Mouse (Mus musculus) erythroblast, adult 5-6 weeks (primary cell): ENCODE data around the gene Rbpj. TPM values are rescaled to one million over a fixed set of nuclear protein-coding genes. Genes with fewer than 3 reads are reported as not detected.

ENCODE experiments used
- ATAC-seq: replicated peaks from 2 replicates; pipeline ENCODE4 v1.8.0; 2016; ENCODE audit warnings: moderate number of reproducible peaks, mild to moderate bottlenecking, moderate TSS enrichment, inconsistent platforms; ENCODE audit not compliant: poor library complexity, low FRiP score, severe bottlenecking
- total RNA-seq, 2 experiments: library from RNA; stranded (forward) in 1 of 2; stranded (reverse) in 1 of 2; fragments of 150-400 nt in 1 of 2; fragments of 200-764, 138-1000 nt in 1 of 2; gene quantifications; 2 replicates each; pipeline versions ENCODE4 v1.2.3 to v1.2.4; 2015 to 2017; ENCODE audit warnings: low replicate concordance in 2 of 2

Gene Rbpj
- total RNA-seq (2015; ENCODE audit: low replicate concordance) = 13.4 and 15.2 TPM in 2 replicates
- total RNA-seq (2017; ENCODE audit: low replicate concordance) = 9.6 and 10.0 TPM in 2 replicates

DNA sequence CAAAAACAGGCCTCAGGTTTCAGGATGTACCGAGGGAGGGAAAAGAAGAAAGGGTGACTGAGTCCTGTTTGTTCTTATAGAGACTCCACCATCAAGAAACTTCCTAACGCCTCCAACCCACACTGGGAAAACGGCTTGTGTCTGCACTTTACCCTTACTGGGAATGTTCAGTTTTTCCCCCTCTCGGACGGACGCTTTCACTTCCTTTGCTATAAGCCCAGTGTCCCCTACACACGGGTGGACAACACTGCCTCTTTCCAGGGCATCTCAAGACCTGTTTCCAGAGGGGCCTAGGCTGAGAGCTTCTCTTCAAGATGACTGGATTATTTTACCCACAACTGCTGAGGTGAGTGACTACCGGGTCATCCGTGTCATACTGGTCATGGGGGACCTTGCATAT, at the start of gene Rbpj:
TSS of gene Rbpj (plus strand) at position 270 of the 400 bp plus-strand sequence.
- no peak for ATAC-seq

DNA sequence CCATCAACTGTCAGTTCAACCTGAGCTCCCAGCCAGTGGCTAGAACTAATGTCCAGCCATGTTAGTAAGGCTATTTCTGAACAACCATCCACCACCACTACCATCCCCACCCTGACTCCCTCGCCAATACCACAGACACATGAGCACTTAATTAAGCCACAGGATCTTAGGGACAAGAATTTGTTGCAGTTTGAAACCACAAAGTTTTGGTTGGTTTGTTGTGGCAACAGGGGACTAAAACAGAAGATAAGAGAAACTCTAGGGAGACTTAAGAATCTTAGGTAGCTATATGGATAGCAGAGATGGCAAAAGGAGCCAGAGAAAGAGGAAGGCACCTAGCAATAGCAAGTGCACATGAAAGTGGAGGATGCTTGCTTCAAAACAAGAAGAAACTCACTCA, 45.2 kb upstream of the Rbpj start:
- no peak for ATAC-seq

DNA sequence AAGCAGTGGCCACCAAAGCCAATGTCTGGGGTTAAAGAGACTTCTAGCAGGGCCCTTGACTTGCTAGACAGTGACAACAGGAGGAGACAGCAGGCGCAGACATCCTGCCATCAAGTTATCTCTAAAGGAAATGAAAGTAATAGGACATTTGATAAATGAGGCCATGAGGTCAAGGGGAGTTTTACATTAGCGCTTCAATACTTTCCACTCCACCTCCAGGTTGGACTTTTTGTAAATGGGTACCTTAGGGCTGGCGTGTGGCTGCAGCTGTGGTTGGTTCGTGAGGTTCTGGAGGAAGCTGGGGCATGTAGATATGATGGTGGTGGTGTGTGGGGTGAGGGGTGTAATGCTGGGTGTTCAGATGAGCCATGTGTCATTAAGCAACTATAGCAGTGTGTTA, 44.7 kb upstream of the Rbpj start:
- ATAC-seq = no peak

DNA sequence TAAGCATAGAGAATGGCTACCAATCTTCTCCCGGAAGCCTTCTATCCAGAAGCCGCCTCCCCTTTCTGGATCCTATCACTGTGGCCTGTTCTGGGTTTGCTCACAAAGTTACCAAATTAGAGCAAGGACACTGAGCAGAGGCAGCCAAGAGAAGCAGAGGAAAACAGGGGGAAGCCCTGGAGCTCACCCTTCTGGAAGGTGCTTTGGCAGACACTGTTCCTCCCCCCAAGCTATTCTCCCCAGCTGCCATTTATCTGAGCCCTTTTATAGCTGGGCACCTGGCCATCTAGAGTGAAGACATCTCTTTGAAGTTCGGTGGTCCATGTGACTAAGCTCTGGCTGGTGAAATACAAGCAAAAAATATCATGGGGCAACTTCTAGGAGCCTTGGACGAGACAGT, 38.5 kb upstream of the Rbpj start:
- no peak for ATAC-seq

DNA sequence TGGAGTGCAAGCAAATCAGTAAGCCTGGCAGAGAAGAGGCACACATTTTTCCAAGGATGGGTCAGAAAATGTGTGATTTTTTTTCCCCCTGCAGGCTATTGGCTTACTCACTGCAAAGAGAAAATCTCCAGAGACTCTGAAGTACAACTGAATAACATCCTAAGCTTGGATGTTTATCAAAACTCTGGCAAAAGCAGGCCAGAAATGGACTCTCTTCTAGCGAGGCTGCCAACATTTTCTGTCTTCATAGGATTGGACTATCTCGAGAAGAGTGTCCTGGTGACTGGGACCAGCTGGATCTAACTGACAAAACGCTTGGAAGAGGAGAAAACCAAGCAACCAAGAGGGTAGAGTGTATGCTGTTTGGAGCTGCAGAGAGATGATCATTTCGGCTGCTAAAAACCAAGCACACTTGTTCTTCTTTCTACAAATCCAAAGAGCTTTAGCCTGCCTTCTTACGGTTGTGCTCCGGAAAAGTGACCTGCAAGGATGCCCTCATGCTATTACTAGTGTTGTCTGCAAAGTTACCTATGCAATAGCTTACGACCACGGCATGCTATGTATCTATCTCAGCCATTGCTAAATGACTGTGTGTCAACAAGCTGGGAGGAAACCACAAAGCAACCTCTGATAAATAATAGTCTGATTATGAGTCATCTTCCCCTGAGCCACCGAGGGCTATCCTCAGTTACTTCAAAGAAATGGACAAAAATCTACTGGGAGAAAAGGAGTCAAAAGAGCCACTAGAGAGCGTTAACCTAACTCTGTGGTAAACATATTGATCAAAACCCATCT, 36.1 kb upstream of the Rbpj start:
- no peak for ATAC-seq

DNA sequence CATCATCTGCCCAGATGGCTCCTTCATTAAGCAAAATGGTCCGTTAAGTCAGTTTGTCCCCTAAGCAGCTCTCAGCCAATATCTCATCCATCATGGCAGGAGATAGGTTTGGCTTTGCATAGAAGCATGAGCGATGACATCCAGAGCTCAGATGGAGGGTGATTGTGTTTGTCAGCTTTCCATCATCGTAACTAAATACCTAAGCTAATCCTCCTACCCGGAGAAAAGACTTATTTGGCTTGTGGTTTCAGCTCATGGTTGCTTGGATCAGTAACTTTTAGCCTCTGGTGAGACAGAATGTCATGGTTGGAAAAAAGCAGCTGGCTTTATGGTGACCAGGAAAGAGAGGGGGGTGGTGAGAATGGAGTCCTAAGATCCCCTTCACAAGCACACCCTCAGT, 33.5 kb upstream of the Rbpj start:
- no peak for ATAC-seq

DNA sequence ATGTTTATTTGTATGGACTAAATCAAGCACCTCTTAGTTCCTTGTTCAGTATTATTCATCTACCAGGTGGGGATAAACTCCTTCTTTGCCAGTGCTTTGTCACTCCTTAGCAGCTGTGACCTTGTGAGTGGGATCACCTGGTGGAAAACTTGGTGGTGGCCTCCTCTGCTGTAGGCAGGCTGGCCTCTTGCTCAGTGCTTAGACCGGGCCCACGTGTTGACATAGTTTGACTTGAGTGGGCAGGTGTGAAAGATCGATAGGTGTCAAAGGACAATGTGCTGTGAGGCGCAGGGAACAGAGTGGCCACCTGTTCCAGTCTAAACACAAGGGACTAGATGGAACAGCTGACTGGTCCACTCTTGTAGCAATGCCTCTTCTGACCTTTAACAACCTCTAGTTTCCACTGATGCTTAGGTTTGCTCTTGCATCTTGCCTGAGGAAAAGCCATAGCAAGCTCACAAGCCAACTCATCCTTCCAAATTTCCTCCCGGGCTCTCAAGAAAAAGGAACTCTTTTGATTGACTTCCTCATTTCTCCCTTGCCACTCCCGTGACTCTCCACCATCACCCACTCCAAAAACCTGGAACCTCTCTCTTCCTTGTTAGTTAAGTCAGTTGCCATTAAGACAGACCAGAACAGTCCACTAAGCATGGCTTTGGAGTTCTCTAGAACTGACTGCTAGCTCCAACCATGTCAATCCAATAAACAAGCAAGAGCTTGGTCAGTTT, 28.9 kb upstream of the Rbpj start:
- no peak for ATAC-seq

DNA sequence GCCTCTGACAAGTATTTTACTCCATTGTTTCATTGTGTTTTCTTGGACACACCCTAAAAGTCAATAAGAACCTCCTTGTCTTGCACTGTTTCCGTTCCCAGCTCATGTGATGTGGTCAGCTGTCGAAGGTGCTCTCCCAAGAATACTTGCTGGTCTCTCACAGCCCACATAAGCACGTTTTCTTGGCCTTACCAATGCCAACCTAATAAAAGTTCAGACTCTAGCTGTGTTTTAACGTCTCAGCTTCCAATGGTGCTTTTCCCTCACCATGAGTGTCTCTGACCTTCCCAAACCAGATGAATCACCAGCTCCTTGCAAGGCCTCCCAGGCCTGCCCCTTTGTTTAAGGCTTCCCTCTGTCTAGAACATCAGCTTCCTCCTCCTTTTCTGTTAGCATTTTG, 28.2 kb upstream of the Rbpj start:
- no peak for ATAC-seq

DNA sequence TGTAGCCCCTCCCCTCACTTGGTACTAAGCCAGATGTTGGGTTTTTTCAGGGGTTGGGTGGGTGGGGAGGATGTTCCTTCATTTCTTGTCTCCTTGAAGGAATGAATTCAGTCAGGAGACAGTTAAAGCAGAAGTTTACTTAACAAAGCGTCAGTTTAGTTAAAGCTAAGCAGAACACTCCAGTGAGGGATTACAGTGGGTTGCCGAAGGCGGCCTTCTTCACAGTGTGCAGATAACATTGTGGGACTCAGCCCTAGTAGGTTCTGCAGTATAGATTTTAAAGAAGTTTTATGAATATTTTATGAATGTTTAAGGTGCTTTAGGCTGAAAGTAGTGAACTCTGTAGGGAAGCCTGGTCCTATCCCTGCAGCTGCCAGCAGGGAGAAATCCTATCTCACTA, 27.7 kb upstream of the Rbpj start:
- no peak for ATAC-seq

DNA sequence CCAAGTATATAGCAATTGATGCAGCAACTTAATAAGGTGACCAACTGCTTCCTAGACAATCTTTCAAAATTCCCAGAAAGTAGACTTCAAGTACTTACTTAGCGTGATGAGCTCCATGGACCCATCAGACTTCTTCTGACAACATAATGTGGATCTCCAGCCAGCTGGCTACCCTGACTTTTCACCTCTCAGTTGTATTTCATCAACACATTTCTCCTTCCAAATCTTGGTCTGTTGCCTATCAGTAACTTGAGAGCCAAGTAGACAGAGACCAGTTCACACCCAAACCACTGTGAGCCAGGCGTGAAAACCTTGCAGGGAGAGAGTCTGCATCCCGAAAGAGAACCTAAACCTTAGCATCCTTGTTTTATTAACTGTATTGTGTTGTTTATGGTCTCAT, 26.3 kb upstream of the Rbpj start:
- ATAC-seq = no peak

DNA sequence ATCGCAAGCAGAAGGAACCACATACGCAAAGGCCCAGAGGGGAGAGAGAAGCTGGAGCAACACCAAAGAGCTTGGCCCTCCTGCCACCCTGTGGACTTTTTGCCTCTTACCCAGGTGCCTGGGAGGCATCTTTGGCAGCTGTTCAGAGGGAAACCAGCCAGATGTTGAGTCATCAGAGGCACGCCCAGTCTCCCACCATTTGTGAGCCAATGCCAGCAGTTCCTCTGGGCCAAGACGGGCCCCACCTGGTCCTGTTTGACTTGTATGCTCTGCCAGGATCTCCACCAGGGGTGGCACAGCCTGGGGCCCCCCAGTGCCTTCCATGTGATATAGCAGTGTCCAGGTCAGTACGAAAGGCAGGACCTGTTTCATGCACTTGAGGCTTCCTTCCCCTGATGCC, 21.9 kb upstream of the Rbpj start:
- ATAC-seq = no peak

DNA sequence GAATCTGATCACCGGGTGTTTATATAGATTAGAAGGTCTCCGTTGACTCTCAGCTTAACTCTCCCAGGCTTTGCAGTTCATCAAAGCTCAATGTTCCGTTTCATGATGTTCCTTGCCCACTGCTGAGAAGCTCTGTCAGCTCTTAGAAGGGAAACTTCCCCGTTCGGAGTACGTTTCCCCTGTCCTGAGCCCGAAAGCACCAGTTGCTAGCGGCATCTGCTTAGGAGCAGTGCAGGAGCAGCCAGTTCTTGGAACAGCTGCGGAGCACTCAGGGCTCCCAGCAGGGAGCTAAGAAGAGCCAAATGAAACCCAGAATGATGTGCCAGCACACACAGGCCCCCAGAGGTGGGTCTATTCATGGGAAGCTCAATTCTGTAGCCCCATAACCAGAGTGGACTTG, 15.0 kb upstream of the Rbpj start:
- ATAC-seq = no peak

DNA sequence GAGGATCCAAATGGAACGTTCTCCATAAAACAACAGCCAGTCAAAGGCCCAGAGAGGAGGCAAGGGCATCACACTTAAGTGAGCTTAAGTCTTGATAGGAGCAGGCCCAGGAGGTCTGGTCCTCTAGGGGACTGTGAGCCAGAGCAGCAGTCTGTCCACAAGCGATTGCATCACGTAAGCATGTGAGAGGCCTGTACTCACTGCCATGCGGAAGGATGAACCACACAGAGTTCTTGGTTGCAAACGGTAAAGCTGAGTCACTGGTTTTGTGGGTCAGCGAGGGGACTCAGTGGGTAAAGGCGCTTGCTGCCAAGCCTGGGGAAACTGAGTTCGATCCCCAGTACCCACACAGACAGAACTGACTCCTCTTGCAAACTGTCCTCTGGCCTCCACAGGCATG, 14.1 kb upstream of the Rbpj start:
- no peak for ATAC-seq

DNA sequence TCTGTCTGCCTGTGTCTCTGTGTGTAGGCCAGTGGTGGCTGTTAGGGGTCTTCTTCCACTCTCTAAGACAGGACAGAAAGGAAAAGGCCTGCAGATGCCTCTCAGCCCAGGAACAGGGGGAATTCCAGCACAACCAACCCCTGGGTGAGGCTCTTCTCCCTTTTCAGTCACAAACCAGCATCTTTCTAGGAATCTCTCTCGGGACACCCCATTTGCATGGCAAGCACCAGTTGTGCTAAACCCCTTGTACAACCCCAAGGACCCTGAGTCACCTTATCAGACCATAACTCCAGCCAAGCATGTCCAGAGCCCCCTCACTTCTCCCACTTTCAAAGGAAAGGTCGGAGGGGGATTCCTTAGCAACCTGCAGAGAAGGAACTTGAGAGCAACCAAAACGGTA, 13.0 kb upstream of the Rbpj start:
- ATAC-seq = no peak

DNA sequence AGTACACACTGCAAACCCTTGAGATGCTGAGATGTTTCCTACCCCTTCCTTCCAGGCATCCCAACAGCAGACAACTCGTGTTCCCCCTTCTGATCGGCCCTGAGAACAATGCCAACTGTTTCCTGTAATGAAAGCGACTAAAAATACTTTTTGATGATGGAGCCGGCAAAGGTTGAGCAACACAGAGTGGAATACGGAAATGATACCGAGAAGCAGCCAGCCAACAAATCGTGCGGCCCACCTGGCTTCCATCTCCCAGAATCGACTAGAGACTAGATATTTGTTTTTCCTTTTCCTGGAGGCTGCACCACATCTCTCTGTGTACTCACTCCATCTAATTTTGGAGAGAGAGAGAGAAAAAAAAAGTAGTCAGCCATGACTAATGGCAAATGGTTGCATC, 11.2 kb upstream of the Rbpj start:
- ATAC-seq = no peak

DNA sequence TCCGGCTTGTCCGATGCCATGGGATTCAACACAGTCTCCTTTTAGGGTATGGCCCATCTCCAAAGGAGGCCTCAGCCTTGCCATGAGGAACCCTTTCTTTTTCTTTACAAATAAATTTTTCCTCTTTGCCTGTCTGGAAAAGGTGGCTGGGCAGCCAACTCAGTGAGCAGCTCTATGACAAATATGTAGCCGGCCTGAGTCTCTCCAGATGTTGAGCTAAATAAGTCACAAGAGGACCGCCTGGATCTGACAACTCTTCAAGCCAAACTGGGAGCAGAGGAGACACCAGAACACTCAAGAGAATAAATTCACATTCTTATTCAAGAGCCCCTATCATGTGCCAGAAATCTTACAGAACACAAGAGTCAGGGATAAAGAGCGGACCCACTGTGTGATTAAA, 10.5 kb upstream of the Rbpj start:
- no peak for ATAC-seq

DNA sequence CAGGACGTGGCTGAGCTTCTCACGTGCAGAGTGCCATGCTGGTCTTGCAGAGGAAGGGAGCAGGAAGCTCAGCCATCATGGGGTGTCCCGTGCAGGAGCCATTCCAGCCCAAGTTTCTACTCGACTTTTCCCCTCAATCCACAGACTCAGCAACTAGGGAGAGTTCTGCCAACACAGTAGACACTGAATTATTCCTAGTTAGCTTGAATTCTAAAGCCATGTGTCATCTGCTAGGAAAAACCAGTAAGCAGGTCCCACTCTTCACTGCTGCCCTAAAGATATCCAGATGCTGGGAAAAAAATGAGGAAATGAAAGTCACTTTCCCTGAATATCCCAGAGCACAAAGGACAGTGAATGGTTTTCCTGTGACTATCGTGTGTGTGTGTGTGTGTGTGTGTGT, 5.8 kb upstream of the Rbpj start:
- ATAC-seq = no peak

DNA sequence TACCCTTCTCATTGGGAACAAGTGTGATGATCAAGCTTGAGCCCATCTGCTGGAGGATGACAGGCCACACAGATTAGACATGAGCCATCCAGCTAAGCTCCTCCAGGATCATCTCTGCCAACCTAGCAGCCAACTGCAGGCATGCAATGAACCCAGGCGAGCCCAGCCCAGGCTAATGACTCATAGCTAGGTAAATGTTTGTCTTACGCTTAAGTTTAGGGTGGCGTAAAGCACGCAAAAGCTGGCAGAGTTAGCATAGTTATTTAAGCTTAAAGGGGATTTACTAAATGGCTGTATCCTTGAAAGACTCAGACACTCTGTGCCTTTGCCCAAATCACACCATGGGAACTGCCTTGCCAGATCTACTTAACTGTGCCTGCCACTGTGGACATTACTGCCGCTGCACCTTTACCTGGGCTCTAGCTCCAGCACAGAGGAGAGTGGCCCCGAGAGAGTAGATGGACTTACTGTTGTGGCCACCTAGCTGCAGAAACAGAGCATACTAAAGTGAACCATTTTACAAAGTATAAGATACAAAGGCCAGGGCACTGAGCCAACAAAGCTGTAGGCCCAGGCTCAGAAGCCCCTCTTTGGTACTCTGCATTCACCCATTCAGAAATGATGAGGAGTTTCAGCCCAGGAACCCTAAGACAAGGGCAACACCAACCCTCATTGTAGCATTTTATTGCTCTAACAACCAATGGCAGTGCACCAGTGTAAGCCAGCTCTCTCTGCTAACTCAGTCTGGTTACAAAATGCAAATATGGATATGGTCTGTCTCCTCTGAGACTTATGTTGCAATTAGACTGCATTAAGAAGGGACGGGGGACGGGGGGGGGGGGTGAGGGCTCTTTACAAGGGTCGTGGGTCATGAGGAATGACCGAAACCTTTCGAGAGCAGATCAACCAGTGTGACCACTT, 2.6 kb upstream of the Rbpj start:
- no peak for ATAC-seq

DNA sequence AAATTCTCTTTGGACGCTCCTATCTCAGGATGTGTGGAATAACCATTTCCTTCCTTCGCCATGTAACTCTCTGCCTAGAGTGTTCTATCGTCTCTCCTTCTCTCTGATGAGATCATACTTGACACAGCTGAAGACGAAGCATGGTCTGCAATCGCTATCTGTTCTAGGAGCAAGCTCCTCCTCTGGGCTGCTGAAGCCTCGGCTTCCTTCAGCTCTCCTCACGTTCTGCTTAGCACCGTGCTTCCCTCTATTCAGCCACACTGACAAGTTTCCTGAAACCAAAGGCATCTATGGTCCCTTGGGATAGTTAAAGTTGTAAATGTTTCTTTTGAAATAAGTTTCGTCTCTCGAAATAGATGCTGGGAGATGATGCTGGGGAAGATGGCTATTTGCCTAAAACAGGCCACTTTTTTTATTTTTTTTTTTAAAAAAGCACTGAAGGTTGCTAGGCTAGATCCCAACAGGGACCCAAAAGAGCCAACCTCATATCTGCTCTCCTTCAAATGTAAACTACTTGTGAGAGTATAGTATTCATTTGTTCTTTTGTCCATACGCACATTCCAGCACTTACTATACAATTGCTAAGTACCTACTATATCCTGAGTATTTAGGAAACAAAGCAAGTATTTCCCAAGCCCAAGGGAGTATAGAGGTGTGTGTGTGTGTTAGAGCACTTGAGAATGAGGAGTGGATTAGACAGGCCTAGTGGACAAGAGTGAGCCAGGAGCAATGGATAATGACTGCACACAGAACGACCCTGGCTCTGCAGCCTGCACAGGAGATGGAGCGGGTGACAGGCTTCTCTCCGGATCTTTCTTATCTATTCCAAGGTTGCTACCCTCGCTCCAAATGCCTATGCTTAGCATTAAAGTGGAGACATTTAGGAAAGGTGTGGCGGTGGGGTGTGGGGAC, 726 bp downstream of the Rbpj start:
- ATAC-seq = no peak
